Mouse (Mus musculus): ENCODE measurements around the gene Otop2.

GRCm38 (mm10) chr11:115282723-115283485 is 24.1 kb upstream of the Otop2 start:
- TF ChIP-seq HCFC1 (IDR thresholded peaks at IDR 0.05; ENCODE audit: low read depth, low read length) (no peak), MXI1 (IDR thresholded peaks at IDR 0.05; ENCODE audit: low read depth, low read length) (no peak), MAFK (IDR thresholded peaks at IDR 0.05; ENCODE audit: insufficient replicate concordance, low read length) (no peak)

Data from CH12.LX (cell line).